Mouse (Mus musculus): ENCODE results near the gene Cd59b.

DNA sequence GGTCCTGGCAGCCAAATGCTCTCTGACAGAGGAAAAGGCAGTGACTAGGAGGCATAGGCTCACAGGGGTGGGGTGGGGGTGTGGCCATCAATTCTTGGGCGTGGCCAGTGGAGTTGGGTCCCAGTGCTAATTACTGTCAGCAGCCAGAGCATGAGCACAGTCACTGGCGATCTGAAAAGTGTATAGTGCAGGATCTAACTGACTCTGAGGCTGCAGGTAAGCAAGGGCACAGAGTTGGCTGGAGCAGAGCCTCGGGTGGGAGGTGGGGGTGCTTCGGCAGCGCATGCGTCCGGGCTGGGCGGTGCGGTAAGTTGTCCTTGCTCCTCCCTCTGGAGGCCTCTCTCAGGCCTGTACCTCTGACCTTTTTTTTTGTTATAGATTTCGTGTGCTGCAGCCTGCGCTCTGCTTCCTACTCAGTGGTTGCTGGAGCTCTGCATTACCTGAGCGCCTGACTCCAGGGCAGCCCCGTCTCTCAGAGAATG lies at the start of gene Cd59b:
- no peak for TF ChIP-seq CTCF (IDR thresholded peaks at IDR 0.05; ENCODE audit: extremely low read depth, insufficient read depth, insufficient read length, insufficient replicate concordance)
- no peak for TF ChIP-seq POLR2A (IDR thresholded peaks at IDR 0.05; ENCODE audit: low read depth, low read length)

Data from spleen, adult 2 months (tissue).